Mouse (Mus musculus): ENCODE data around the gene Cnot6. TPM values are rescaled to one million over a fixed set of nuclear protein-coding genes. Genes with fewer than 3 reads are reported as not detected.
A peak's percentile ranks its signal among the peaks of the same experiment; 100 is the strongest.

The Cnot6 gene
- total RNA-seq, 2 experiments from 2014 or later = 21.0 to 21.5 TPM

GRCm38 (mm10) chr11:49713336-49714334 lies 1.1 kb upstream of the Cnot6 start:
- peak; percentile 39 to 50 for DNase-seq

- DNase-seq = peak; percentile 22 to 35
Observed at GRCm38 (mm10) chr11:49711981-49712554, 455 bp downstream of the Cnot6 start.

- no peak for DNase-seq
Observed at GRCm38 (mm10) chr11:49710664-49711063, 1.9 kb downstream of the Cnot6 start.

GRCm38 (mm10) chr11:49707834-49708233 lies 4.7 kb downstream of the Cnot6 start:
- DNase-seq = no peak

GRCm38 (mm10) chr11:49704804-49705203 lies 7.7 kb downstream of the Cnot6 start:
- no peak for DNase-seq

GRCm38 (mm10) chr11:49702014-49702413 lies 10.5 kb downstream of the Cnot6 start:
- no peak for DNase-seq

GRCm38 (mm10) chr11:49699079-49699478 lies 13.4 kb downstream of the Cnot6 start:
- DNase-seq = no peak

GRCm38 (mm10) chr11:49697779-49698178 lies 14.7 kb downstream of the Cnot6 start:
- no peak for DNase-seq

- no peak for DNase-seq
Observed at GRCm38 (mm10) chr11:49696472-49696871, 16.1 kb downstream of the Cnot6 start.

GRCm38 (mm10) chr11:49695695-49696094 lies 16.8 kb downstream of the Cnot6 start:
- no peak for DNase-seq

GRCm38 (mm10) chr11:49695013-49695412 lies 17.5 kb downstream of the Cnot6 start:
- DNase-seq = no peak

- peak; percentile 27 to 39 for DNase-seq
Observed at GRCm38 (mm10) chr11:49684237-49684973, 28.1 kb downstream of the Cnot6 start.

- no peak for DNase-seq
Observed at GRCm38 (mm10) chr11:49673433-49673832, 39.1 kb downstream of the Cnot6 start.

GRCm38 (mm10) chr11:49665462-49665861 lies 47.1 kb downstream of the Cnot6 start:
- DNase-seq = no peak

GRCm38 (mm10) chr11:49664262-49665140 lies 48.0 kb downstream of the Cnot6 start:
- DNase-seq = no peak

GRCm38 (mm10) chr11:49663310-49663709 lies 49.2 kb downstream of the Cnot6 start, which contains the start of gene Scgb3a1:
Scgb3a1 (plus strand) TSS chr11:49663610.
- no peak for DNase-seq

GRCm38 (mm10) chr11:49662292-49662780 lies 50.2 kb downstream of the Cnot6 start:
- DNase-seq = no peak

GRCm38 (mm10) chr11:49659470-49659799 lies 53.1 kb downstream of the Cnot6 start:
- DNase-seq = no peak

GRCm38 (mm10) chr11:49658791-49659469 lies 53.6 kb downstream of the Cnot6 start:
- DNase-seq = peak; percentile 41 to 43

GRCm38 (mm10) chr11:49658065-49658464 lies 54.5 kb downstream of the Cnot6 start:
- DNase-seq = peak; percentile 41 to 66

GRCm38 (mm10) chr11:49655501-49655900 lies 57.0 kb downstream of the Cnot6 start:
- DNase-seq = no peak
